Mouse (Mus musculus) olfactory bulb, adult 2 months (tissue): ENCODE measurements around the gene Armc9. TPM values are rescaled to one million over a fixed set of nuclear protein-coding genes. Genes with fewer than 3 reads are reported as not detected.

Source experiments
- H3K27ac ChIP-seq: fragments of 200-500 bp; 2 replicates; pipeline ENCODE4 v1.5.1; 2012; ENCODE audit warnings: low read depth, low read length; ENCODE audit not compliant: insufficient read depth
- H3K4me1 ChIP-seq: fragments of 200-500 bp; 2 replicates; pipeline ENCODE4 v1.6.1; 2012; ENCODE audit warnings: low read length; ENCODE audit not compliant: control insufficient read depth, insufficient read depth
- H3K4me3 ChIP-seq: fragments of 200-500 bp; 2 replicates; pipeline ENCODE4 v1.5.1; 2012; ENCODE audit warnings: mild to moderate bottlenecking, low read depth, low read length, moderate library complexity; ENCODE audit not compliant: insufficient read depth
- CTCF ChIP-seq: fragments of 200-500 bp; IDR thresholded peaks from 2 replicates; pipeline ENCODE4 v1.5.1; 2012; ENCODE audit warnings: low read depth, mild to moderate bottlenecking, low read length, moderate library complexity; ENCODE audit not compliant: insufficient read depth
- POLR2A ChIP-seq: fragments of 200-500 bp; IDR thresholded peaks from 2 replicates; pipeline ENCODE4 v1.6.1; 2012; ENCODE audit warnings: mild to moderate bottlenecking, low read depth, low read length, moderate library complexity; ENCODE audit not compliant: insufficient read depth
- WGBS: fragments of 180-500 bp; shearing (Covaris S2); methylation state at CpG from one replicate; pipeline ENCODE4 v1.1.7; 2018; 5-methylcytosine and 5-hydroxymethylcytosine counted together
- polyA plus RNA-seq: library from polyadenylated mRNA; stranded (reverse); fragments of >200 nt; gene quantifications from 2 replicates; pipeline ENCODE4 v1.2.4, GENCODE M21; 2012; ENCODE audit warnings: low replicate concordance; ENCODE audit not compliant: missing spikeins, insufficient read depth, insufficient read length

The Armc9 gene
- polyA plus RNA-seq, 1 experiment = not detected

DNA sequence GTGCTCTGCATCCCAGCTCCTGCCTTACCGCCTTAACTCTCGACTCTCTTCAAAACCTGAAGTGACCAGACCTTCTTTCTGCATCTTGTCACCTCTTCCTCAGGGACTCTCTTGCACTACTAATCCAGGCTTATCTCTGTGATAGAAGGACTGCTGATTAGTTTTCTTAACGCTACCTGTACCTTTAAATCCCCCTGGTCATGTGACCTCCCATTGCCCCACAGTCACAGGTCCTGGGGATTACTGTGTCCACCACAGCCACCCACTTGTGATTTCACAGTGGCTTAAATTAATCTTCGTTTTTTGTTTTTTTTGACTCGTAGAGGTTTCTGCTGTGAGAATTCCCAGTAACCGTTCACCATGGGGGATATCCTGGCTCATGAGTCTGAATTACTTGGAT, 2.0 kb downstream of the Armc9 start:
- 89% methylated on average over 6 of the region's 6 CpGs for WGBS
- Histone ChIP-seq H3K27ac (no peak overlapping the region), H3K4me3 (no peak overlapping the region), H3K4me1 (peaks cover 12% of the 10 kb centered on the region; the same call in 1 of the 2 replicates)
- TF ChIP-seq POLR2A (no peak), CTCF (no peak)

DNA sequence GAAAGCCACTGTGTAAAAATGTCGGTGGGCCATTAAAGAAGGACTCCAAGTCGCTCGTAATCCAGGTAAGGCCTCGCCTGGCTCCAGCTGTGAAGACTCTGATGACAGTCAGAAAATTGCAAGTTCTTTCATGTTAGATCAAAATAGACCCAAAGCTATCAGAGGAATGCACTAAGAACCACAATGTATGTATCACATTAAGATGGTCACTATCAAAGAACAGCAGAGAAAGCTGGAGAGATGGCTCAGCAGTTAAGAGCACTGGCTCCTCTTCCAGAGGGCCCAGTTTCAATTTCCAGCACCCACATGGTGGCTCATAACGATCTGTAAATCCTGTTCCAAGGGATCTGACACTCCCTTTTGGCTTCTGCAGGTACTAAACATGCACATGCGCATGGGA, 5.5 kb downstream of the Armc9 start:
- WGBS = 92% methylated on average over 6 of the region's 6 CpGs
- H3K4me3 ChIP-seq = no peak overlapping the region
- H3K4me1 ChIP-seq = peaks cover 8% of the 10 kb centered on the region; the same call in 1 of the 2 replicates
- TF ChIP-seq POLR2A = no peak
- TF ChIP-seq CTCF = no peak
- no peak overlapping the region for H3K27ac ChIP-seq

DNA sequence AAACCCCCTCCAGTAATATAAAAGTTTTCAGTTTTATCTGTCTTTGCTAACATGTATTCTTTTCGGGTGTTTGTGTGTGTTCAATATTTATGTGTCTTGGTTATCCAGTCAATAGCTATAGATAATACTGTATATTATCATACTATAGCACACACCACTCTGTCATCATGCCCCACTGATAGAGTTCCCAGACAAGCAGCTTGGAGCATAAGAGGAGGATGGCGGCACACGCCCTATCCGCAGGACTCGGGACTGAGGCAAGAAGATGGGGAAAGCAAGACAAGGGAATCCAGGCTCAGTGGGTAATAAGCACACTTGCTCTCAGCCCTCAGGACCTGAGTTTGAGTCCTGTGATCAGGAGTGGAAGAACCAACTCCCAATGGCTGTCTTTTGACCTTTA, 5.9 kb downstream of the Armc9 start:
- peaks cover 6% of the 10 kb centered on the region; the same call in 1 of the 2 replicates for H3K4me1 ChIP-seq

DNA sequence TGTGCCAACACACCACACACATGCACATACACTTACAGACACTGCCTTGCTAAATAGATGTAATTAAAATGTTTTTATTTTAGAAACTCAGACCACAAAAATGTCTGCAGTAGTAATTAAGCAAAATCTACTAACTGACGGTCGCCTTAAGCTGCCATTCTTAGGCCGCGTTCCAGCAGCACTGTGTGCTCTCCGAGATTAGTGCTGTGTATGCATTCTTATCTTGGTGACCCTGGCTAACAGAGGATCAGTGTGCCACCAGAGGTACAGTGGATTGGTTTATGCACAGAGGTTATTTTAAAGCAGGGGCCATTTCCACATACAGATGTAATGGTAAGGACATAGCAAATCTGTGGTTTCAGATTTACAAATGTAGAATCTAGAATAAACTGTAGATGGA, 6.5 kb downstream of the Armc9 start:
- H3K4me1 ChIP-seq = peaks cover 3% of the 10 kb centered on the region; the same call in 1 of the 2 replicates
- H3K4me3 ChIP-seq = no peak overlapping the region
- H3K27ac ChIP-seq = no peak overlapping the region
- TF ChIP-seq POLR2A (no peak), CTCF (no peak)
- WGBS = 96% methylated on average over 5 of the region's 5 CpGs

More for the DNA sequence above, 5.9 kb downstream of the Armc9 start:
- H3K27ac ChIP-seq = no peak overlapping the region
- 95% methylated on average over 5 of the region's 5 CpGs for WGBS
- no peak for TF ChIP-seq CTCF
- no peak for TF ChIP-seq POLR2A
- H3K4me3 ChIP-seq = no peak overlapping the region

DNA sequence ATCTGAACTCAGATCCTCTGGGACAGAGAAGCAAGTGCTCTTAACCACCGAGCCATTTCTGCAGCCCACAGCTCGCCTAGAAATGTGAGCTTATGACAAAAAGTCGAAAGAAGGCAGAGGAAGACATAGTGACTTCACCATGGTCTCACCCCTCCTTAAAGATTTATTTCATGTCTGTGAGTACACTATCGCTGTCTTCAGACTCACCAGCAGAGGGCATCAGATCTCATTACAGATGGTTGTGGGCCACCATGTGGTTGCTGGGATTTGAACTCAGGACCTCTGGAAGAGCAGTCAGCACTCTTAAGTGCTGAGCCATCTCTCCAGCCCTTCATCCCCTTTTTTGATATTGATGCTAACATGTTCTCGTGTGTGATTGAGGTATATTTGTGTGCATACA, 20.0 kb downstream of the Armc9 start:
- H3K4me1 ChIP-seq = no peaks in the 10 kb centered on the region
- H3K4me3 ChIP-seq = no peak overlapping the region
- WGBS = 93% methylated on average over 5 of the region's 5 CpGs
- no peak overlapping the region for H3K27ac ChIP-seq
- TF ChIP-seq POLR2A = no peak
- TF ChIP-seq CTCF = no peak

DNA sequence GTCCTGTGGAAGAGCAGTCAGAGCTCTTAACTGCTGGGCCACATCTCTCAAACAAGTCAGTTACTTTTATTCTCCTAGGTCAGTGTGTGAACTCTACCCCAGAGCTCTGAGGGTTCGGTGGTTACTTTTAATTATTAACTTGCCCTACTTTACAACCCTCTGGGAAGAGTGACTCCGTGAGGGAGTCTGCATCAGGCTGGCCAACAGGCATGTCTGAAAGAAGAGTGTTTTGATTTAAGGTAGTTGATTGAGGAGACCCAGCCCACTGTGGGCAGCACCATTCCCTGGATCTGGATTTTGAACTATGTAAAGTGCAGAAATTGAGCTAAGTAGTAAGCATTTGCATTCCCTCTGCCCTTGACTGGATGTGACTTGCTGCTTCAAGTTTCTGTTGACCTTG, 21.5 kb downstream of the Armc9 start:
- WGBS = 89% methylated on average over 2 of the region's 2 CpGs
- TF ChIP-seq POLR2A (no peak), CTCF (no peak)
- Histone ChIP-seq H3K27ac (no peak overlapping the region), H3K4me1 (no peaks in the 10 kb centered on the region), H3K4me3 (no peak overlapping the region)

DNA sequence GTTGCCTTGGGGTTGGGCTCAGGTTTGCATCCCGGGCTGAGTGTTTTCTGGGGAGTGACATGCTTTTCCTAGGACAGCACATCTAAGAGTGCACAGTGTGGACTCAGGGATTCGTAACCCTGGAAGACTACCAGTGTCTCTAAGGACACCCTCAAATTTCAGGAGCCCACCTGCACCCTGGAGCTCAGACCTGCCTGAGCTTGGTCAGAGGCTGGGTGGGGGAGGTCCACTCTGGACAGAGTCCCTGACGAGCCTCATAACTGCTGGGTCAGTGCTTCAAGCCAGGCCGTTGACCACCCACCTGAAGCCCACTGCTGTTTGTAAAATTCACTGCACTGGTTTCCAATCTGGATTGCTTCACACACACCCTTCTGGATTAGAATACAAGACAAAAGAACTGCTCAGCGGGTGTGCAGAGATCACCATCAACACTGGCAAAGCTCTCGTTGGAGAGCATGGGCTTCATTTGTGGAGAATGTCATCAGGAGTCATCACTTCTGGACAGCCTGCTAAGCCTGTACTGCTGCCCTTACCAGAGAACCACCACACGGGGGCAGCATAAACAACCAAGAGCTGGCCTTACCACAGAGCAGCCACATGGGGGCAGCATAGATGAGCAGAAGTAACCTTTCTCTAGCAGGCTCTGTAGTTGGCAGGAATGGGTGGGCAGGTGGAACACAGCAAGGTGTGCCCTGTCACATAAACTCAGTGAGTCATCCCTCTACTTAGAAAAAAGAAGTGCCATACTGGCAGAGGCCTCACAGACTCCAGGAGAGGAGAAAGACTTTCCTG, 24.1 kb downstream of the Armc9 start:
- 41% methylated on average over 7 of the region's 7 CpGs for WGBS
- no peak for TF ChIP-seq POLR2A
- TF ChIP-seq CTCF = peak; percentile 94
- H3K4me1 ChIP-seq = no peaks in the 10 kb centered on the region
- no peak overlapping the region for H3K4me3 ChIP-seq
- no peak overlapping the region for H3K27ac ChIP-seq

DNA sequence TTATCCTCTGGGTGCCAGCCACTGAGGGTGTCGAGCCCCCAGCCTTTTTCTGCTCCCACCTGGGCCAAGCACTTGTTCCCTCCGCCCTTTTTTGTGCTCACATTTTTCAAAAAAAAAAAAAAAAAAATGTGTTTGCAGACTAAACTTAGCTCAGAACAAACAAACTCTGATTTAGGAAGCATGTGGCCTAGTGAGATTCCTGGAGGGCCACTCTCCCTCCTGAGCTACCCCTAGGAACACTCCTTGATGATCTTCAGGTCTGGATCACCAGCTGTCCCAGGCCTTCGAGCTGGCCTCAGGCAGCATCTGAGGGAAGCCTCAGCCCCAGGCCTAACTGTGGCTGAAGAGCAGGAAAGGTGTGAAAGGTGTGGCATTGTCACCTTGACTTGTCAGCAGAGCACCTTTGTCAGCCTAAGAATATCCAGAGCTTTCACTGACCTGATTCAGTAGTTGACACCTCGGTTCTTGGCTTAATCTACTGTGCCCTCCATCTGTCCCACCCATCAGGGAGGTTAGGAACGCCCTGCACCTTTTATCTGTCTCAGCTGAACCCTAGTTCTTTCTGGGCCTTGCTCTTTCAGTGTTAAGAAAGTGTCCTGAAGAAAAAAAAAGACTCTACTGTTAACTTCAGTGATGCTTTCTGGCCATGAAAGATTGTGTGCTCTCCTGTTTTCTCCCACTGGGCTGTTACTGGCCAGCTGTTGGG, 27.6 kb downstream of the Armc9 start:
- WGBS = 96% methylated on average over 5 of the region's 5 CpGs
- TF ChIP-seq POLR2A (no peak), CTCF (no peak)
- Histone ChIP-seq H3K27ac (no peak overlapping the region), H3K4me1 (no peaks in the 10 kb centered on the region), H3K4me3 (no peak overlapping the region)
